Mouse (Mus musculus) intestine, embryonic 16.5 days (tissue): ENCODE data around the gene Ttc4. TPM values are rescaled to one million over a fixed set of nuclear protein-coding genes. Genes with fewer than 3 reads are reported as not detected.

ENCODE experiments used
- ATAC-seq: fragments of 200-750 bp; cut with Nextera tagmentation; 2 replicates; pipeline ENCODE4 v1.8.0; 2017; ENCODE audit warnings: moderate TSS enrichment, moderate library complexity
- H3K27ac ChIP-seq: fragments of 300-500 bp; sonication (generic); 2 replicates; pipeline ENCODE4 v1.5.1; 2014; ENCODE audit warnings: mild to moderate bottlenecking, low read length
- H3K27me3 ChIP-seq: fragments of 300-500 bp; sonication (generic); replicated peaks from 2 replicates; pipeline ENCODE4 v1.6.1; 2014; ENCODE audit warnings: low read length, control low read depth, mixed read lengths; ENCODE audit not compliant: control insufficient read depth, insufficient read depth
- H3K36me3 ChIP-seq: fragments of 300-500 bp; sonication (generic); 2 replicates; pipeline ENCODE4 v1.6.1; 2014; ENCODE audit warnings: low read length, control low read depth; ENCODE audit not compliant: control insufficient read depth, insufficient read depth
- H3K4me1 ChIP-seq: fragments of 300-500 bp; sonication (generic); 2 replicates; pipeline ENCODE4 v1.6.1; 2014; ENCODE audit warnings: low read length, control low read depth, mixed read lengths; ENCODE audit not compliant: control insufficient read depth, insufficient read depth
- H3K4me2 ChIP-seq: fragments of 300-500 bp; sonication (generic); 2 replicates; pipeline ENCODE4 v1.6.1; 2014; ENCODE audit warnings: low read depth, low read length, control low read depth
- H3K4me3 ChIP-seq: fragments of 300-500 bp; sonication (generic); 2 replicates; pipeline ENCODE4 v1.5.1; 2014; ENCODE audit warnings: mild to moderate bottlenecking, low read length
- H3K9ac ChIP-seq: fragments of 300-500 bp; sonication (generic); 2 replicates; pipeline ENCODE4 v1.6.1; 2014; ENCODE audit warnings: low read depth, low read length
- H3K9me3 ChIP-seq: fragments of 300-500 bp; sonication (generic); 2 replicates; pipeline ENCODE4 v1.6.1; 2016; ENCODE audit warnings: low read length, control low read depth; ENCODE audit not compliant: control insufficient read depth
- WGBS: fragments of 180-500 bp; shearing (Covaris S2); extraction: QIAGEN DNeasy Blood & Tissue Kit; methylation state at CpG from one replicate; pipeline ENCODE4 v1.1.7; 2014; 5-methylcytosine and 5-hydroxymethylcytosine counted together
- polyA plus RNA-seq: library from polyadenylated mRNA; unstranded; fragments of >200 nt; fragmentation: Nextera tagmentation; extraction: Ambion mirVana; gene quantifications from 2 replicates; pipeline ENCODE4 v1.2.1, GENCODE M21; 2015

Ttc4 gene
- polyA plus RNA-seq, 1 experiment from 2014 or later: 80.8 TPM

DNA sequence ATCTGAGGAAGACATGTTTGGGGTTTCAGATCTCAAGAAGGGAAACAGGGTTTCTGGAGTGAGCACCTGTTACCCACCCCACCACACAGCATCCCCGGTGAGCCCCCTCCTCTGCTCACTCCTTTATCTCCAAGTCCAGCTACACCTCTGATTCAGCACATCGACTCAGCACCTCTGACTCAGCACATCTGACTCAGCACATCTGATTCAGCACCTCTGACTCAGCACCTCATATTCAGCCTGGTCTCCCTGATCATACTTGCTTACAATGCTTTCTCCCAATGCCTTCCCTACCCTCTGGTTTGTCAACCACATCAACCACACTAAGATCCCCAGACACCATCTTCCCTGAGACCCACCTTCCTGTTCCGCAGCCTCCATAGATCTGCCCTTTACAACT is 65.2 kb downstream of the Ttc4 start:
- Histone ChIP-seq H3K9ac (no peak overlapping the region), H3K27ac (no peak overlapping the region), H3K4me1 (peaks cover 7% of the 10 kb centered on the region), H3K9me3 (no peaks in the 10 kb centered on the region), H3K27me3 (no peaks in the 10 kb centered on the region), H3K36me3 (no peaks in the 10 kb centered on the region), H3K4me2 (no peak overlapping the region), H3K4me3 (no peak overlapping the region)
- 64% methylated on average over 3 of the region's 3 CpGs for WGBS
- no peak for ATAC-seq

DNA sequence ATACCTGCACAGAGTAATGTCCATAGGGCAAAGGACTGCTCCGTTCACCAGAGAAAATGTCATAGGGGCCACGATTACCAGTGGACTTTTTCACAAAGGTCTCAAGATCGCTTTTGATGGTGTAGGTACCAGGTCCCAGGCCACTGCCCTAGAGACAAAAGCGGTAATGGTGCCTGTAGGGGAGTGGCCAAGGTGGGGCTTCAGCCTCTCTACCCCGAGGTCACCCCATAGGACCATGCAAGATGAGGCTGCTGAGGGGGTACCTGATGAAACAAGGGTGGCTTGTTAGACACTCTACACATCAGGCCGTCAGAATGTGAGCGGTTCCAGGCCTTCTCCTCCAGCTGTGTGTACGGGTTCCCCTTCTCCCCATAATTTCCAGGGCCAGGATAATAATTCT is 65.6 kb downstream of the Ttc4 start:
- WGBS: 78% methylated on average over 8 of the region's 8 CpGs
- no peak for ATAC-seq
- Histone ChIP-seq H3K9me3 (no peaks in the 10 kb centered on the region), H3K36me3 (no peaks in the 10 kb centered on the region), H3K27me3 (no peaks in the 10 kb centered on the region), H3K4me2 (no peak overlapping the region), H3K4me1 (peaks cover 7% of the 10 kb centered on the region), H3K4me3 (no peak overlapping the region), H3K9ac (no peak overlapping the region), H3K27ac (no peak overlapping the region)

Other genes with a start within 250 kb of the Ttc4 start
- 189 TPM in 2 replicates for gene Pcsk9, start 214.6 kb downstream of the Ttc4 start, polyA plus RNA-seq
- gene Bsnd, start 186.7 kb downstream of the Ttc4 start, polyA plus RNA-seq: not detected in 2 replicates
- 5.5 and 6.4 TPM in 2 replicates for gene Dhcr24, start 117.9 kb downstream of the Ttc4 start, polyA plus RNA-seq
- gene Lexm, start 61.7 kb downstream of the Ttc4 start, polyA plus RNA-seq: not detected in 2 replicates
- 15.1 and 20.1 TPM in 2 replicates for gene Ttc22, start 56.5 kb downstream of the Ttc4 start, polyA plus RNA-seq
- 15.9 TPM in 2 replicates for gene Pars2, start 27.9 kb downstream of the Ttc4 start, polyA plus RNA-seq
- 0.20 and 0.22 TPM in 2 replicates for gene Mroh7, start 52.0 kb upstream of the Ttc4 start, polyA plus RNA-seq
- 0.73 and 1.5 TPM in 2 replicates for gene Fam151a, start 54.9 kb upstream of the Ttc4 start, polyA plus RNA-seq
- 18.3 and 21.5 TPM in 2 replicates for gene Acot11, start 126.1 kb upstream of the Ttc4 start, polyA plus RNA-seq
- 38.0 and 53.4 TPM in 2 replicates for gene Ssbp3, start 231.8 kb upstream of the Ttc4 start, polyA plus RNA-seq